Mouse (Mus musculus): ENCODE data around the gene Aimp1.

The Aimp1 gene

DNA sequence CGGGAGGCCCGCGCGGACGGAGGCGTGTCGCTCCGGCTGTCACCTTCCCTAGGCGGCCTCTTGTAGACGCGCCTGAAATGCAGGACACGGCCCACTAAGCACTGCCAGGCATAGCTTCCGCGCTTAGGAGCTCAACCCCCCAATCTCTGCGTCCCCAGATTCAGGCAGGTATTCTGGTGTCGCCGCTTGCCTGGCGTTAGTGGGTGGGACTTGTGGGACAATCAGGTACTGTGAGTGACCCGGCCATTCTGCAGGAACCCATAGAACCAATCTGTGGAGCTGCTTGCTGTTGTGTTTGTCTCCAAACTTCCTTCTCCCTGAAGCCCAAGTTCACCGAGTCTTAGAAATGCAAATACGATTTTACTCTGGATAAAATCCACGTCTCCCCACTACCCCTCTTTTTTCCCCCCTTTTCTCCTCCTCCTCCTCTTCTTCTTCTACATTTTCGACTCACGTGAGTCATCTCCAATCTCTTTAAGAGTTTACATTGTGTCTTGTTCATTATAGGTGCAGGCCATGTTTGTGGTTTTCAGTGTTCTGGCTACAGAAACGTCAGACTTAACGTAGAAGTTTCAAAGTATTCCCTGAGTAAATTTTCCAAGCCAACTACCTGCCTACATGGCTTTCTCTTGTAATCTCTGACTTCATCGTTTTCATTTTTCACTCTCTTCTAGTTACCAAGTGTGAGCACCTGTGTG is at the start of gene Aimp1:
Gene Aimp1, minus strand, starts transcription at position 140 of the 698 bp plus-strand sequence.
- DNase-seq (ENCODE audit: low spot score) = peak; percentile 7

DNA sequence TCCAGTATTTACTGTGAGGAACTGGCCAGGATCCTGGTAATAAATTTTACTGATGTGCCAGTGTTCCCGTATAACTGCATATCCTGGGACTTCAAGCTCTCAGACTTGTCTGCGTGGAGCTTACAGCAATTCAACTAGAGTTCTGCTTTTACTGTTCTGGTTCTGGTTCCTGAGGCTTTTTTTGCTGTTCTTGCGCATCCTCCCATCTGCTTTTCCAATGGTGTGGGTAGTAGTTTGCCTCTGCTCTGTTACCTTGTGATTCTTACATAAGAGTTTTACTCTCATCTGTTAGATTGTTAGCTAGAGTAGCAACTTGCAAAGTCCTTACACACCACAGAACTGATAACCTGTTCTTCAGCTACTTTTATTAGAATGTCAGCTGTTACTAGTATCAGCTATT is 40.2 kb upstream of the Aimp1 start:
- DNase-seq (ENCODE audit: low spot score) = no peak

DNA sequence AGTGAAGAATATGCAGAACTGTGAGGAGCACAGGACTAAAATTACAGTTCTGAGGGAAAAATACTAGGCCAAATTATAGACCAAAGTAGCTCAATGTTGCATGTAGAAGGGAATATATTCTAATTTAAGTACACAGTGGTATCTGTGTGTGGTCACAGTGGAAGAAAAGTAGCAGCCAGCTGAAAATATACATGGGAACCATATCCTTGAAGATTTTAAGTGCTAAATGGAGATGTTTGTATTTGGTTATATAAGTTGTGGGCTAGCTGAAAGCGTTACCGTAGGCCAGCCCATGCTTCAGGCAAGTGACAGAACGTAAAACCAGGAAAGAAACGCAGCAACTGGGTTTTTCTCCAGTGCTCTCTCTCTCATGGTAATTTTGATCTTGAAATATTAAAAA is 33.1 kb upstream of the Aimp1 start:
- DNase-seq (ENCODE audit: low spot score) = no peak

DNA sequence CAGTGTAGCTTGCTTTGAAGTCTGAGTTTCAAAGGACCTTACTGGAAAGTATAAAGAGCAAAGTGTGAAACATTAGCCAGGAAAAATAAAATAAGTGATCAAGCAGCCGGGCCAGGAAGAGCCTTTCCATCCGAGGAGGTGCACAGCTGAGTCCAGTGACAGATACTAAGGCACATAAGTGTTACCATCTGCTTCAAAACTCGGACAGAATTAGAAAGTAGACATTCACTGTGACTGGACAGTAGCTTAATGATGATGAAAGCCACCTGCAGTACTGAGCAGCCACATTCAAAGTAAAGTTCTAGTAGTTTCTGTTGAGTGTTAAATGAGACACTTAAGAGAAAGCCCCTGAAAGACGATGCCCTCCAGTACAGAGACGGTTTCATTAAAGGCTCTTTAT is 29.7 kb upstream of the Aimp1 start:
- no peak for DNase-seq (ENCODE audit: low spot score)

DNA sequence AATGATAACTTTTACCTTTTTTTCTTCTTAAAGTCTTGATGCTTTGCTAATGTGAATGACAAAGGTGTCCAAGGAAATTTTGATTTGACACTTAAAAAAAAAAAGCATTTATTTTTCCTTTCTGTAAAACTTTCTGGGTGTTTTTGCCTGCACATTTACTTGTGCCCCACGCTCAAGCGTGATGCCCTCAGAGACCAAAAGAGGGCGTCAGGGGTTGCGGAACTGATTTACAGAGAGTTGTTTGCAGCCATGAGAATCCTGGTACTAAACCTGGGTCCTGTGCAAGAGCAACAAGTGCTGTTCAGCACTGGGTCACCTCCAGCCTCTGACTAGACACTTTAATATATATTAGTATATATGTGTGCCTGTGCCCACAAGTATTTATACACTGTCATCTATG is 22.8 kb upstream of the Aimp1 start:
- no peak for DNase-seq (ENCODE audit: low spot score)

DNA sequence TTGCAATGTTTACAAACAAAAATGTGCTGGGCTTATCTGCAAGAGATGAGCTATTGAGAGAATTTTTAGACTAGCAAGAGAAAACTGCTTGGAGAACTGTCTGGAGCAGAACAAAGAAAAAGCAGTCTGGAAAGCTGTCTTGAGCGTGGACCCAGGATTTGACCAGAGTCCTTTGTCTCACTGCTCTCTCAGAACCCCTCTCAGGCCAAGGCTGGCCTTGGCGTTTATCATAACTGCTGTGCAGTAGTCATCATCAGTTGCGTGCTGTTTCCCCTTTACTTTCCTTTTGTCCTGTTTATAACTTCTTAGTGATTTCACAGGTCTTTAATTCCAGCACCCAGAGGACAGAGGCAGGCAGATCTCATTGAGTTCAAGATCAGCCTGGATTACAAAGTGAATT is 20.0 kb upstream of the Aimp1 start:
- no peak for DNase-seq (ENCODE audit: low spot score)

DNA sequence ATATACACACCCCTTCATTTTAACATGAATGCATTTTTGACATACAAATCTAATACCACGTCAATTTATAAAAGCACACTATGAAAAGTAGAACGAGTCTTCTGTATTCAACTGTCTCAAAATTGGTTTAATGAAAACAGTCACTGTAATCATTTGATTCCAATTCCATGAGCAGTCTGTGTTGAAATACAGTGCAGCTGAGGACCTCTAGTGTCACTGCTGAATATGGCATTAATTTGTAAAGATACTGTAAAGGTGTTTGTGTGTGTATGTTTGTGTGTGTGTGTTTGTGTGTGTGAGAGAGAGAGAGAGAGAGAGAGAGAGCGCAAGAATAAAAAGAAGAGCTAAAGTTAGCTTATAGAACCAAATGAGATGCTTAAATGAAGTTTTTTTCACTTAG is 17.2 kb upstream of the Aimp1 start:
- DNase-seq (ENCODE audit: low spot score) = peak; percentile 46

DNA sequence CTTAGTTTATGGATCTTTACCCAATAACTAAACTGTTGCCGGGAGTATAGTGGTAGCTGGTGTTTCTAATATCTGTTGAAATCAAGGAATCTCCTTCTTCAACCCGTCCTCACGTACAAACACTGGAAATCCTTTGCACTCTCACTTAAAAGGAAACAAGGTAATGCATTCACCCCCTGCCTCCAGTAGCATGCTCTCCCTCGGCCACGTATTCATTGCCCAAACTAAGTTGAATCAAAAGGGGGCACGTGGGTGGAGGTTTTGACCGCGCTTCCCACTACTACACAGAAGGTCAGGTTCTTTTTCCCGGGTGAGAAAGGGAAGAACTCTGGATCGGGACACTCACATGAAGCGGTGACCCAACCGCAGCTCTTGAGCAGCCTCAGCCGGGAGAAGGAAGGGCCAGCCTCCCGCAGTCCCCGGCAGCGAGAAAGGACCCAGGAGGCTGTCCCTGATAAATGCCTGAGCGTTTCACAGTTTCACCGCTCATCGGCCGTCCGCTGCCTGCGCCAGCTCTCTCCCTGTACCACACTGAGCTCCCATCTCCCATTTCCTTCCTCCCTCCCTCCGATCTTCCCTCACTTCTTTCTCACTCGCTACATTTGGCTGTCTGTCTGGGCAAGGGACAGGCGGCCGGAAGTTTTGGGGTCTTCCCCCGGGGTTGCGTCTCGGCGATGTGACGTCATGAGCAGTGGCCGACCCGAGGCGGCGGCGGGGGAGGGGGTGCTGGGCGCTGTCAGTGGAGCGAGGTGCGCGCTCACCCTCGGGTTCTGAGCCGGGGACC is 531 bp downstream of the Aimp1 start, which contains the start of gene Tbck:
Gene Tbck, plus strand, starts transcription at position 698 of the 784 bp plus-strand sequence.
- peak; percentile 87 for DNase-seq (ENCODE audit: low spot score)

DNA sequence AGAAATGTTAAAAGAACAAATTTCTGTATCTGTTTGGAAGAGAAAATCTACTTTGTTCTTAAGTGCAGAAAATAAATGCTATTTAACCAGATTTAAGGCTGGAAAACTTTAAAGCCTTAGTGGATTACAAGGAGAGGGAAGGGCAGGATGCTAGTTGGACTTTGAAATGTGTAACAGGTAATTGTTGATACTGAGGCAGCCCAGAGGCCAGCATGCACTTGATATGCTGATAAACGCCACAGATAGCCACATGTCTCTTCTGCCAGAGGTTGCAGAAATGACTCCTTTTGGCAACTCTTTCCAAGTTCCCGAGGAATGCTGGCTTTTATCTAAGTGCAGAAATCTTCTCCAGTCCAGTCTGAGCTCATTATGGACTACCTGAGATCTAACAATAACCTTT is 6.7 kb downstream of the Aimp1 start:
- DNase-seq (ENCODE audit: low spot score) = no peak

DNA sequence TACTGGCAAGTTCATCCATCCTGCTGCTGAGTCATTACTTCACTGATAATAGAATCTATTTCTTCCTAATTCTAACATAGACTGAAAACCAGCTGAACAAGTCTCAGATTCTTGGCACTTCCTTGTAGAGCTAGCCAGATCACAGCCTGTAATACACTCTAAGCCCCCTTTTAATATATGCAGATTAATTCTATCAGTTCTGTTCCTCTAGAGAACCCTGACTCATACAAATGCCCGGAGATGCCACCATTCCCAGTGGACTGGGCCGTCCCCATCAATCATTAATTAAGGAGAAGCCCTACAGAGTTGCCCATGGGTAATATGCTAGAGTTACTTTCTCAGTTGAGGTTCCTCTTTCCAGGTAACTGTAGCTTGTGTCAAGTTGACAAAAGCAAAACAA is 28.2 kb downstream of the Aimp1 start:
- no peak for DNase-seq (ENCODE audit: low spot score)

DNA sequence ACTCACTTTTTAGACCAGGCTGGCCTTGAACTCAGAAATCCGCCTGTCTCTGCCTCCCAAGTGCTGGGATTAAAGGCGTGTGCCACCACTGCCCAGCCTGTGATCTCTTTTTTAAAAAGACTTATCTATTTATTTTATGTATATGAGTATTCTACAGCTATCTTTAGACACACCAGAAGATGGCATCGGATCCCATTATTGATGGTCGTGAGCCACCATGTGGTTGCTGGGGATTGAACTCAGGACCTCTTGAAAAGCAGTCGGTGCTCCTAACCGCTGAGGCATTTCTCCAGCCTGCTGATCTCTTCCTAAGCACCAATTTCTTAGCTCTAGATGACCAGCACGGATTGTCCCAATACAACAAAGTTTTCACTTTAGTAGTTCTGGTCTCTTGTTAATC is 30.2 kb downstream of the Aimp1 start:
- no peak for DNase-seq (ENCODE audit: low spot score)

DNA sequence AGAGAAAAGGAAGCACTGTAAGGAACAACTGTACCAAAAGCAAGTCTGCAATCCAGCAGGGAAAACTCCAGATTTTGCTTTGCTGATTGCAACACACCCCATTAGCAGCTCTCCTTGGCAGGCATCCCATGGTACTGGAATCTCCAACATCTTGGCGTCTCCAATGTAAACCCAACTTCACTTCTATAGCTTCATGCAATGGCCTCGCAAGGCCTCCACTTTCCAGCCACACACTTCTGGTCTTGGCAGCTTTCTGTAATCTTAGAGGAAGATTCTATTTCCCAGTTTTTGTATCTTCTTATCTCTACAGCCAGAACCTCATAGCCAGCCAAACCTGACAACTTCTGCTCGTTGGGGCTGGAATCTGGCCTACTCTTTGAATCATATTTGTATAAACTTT is 32.4 kb downstream of the Aimp1 start:
- DNase-seq (ENCODE audit: low spot score) = peak; percentile 40

DNA sequence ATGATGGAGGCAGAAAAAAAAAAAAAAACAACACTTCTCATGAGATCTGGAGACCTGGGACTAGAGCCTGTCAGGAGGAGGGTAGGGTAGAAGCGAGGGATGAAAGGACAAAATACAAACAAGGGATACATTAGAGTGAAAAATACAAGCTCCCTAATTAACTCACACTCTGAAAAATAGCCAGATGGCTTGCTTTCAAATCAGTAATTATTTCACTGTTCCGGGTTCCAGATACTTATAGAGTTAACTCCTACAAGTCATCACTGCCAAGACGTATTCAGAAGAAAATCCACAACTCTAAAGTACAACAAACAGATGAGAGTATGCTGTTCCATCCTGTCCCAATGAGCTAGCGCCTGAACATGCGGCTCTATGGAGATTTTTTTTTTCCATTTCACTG is 34.0 kb downstream of the Aimp1 start:
- DNase-seq (ENCODE audit: low spot score) = no peak

DNA sequence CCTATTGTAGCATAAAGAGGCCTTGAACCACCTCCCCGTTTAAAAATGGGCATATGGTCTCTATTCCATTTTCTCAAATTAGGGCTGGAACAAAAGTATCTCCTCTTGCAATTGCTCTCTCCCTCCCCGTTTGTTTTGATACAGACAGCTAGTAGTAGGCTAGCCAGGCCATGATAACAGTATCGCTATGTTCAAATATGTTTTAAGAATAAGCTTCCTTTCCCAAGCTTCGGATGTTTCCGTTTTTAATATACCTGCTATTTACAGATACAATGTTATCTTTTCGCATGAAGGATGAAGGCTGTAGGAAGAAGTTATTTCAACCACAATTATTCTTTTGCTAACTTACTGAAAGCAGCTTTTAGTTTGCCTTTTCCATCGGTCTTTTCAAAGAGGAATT is 34.8 kb downstream of the Aimp1 start:
- DNase-seq (ENCODE audit: low spot score) = no peak

DNA sequence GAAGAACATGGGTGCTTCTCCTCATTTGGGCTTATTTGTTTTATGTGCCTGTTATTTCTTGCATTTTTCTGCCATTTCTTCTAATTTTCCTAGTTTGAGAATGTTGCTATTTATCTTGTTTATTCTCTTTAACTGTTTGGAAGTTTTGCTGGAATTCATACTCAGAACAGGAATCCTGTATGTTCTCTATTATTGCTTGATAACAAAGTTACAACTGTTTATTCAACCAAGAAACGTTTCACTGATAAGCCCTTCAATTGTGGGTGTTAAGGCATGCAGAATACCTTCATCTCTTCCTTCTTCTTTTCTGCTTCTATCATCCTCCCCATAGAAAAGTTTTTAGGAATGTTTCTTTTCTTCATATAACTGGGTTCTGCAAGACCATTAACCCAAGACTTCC is 37.4 kb downstream of the Aimp1 start:
- DNase-seq (ENCODE audit: low spot score) = no peak

DNA sequence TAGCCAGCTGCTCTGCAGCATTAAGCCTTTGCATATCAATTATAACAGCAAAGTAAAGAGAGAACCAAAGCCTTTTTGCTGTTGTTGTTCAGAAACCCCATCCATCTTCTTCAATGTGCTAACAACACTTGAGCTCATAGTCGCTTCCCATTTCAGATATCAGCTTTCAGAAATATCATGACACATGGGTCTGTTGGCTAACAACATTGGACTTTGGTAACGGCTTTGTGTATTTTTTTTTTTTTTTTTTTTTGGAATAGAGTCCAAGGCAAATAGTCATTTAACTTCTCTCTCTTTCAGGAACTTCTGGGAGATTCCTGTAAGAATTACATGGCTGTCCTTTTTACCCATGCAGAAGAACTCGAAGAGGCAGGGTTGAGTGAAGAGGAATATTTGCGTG is 40.1 kb downstream of the Aimp1 start:
- no peak for DNase-seq (ENCODE audit: low spot score)

DNA sequence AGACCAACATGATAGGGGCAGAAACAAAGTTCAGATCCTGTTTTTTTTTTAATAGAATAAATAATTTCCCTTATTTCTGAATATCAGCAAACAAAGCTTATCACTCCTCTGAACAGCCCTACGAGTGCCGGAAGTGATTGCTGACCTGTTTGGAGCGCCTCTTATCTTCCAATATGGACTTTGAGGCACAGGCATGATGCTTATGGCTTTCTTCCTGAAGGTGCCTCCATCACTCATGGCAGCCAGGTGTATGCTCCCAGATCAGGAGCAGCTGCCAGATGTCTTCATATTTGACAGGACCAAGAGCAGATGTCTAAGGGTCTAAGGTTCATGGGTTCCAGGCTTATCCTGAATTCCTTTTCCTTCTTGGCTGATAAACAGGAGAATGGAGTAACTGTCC is 47.1 kb downstream of the Aimp1 start:
- DNase-seq (ENCODE audit: low spot score) = no peak

DNA sequence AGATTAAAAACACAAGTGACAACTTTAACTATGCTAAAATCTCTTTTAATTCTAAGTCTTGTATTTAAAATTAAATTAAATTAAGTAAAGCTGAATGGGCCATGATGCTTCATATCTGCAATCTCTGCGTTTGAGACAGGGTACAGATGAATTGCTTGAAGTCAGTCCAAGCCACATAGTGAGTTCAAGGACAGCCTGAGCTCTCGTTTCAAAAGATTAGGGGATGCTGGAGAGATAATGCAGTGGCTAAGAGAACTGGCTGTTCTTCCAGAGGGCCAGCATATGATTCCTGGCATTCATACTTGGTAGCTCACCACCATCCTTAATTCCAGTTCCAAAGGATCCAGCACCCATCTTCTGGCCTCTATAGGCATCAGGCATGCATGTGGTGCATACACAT is 50.9 kb downstream of the Aimp1 start:
- no peak for DNase-seq (ENCODE audit: low spot score)

DNA sequence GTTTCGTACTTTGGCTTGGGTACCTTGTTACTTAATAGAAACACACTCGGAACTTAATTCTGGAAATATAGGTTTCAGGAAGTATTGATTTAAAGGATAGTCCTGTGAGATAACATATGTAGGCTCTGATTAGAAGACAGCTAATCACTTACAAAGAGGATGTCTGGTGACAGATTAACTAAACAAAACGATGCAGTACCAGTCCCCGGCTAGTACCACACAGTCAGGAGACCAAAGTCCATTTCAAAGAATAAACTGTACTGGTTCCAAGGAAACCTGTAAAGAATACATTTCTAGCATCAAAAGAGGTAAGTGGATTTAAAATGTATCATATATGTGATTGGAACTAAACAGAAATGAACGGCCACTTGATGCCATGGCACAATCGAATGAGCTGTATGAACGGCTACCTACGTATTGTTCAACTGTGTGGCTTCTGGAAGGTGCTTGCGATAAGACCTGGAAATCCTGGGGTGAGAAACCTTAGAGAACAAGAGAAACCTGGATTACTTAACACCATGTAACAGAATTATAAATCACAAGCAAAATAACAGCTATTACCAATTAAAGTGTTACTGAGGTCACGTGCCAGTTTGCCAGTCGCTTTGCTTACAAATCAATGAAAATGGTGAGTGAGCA is 54.5 kb downstream of the Aimp1 start, which contains the start of gene Gimd1:
Gene Gimd1, plus strand, starts transcription at position 220 of the 639 bp plus-strand sequence.
- DNase-seq (ENCODE audit: low spot score) = no peak

DNA sequence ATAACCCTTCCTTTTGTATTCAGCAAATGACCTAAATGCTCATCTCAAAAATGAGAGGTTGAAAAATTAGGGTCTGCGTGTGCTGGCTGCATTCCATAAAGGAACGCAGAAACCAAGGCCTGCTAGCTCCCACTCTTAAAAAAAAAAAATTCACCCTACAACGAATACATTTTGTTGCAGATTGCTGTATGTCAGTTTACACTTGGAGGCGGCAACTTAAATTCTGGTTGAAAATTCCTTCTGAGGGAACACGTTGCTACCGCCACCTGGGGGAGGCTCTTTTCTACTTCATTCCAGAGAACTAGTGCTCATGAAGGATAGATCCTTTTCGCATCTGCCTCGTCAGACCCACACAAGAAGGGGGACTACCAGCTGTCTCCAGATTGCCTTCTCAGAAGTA is 55.4 kb downstream of the Aimp1 start:
- no peak for DNase-seq (ENCODE audit: low spot score)

Data from MN1 (cell line).